Mouse (Mus musculus) cortical plate, adult 2 months (tissue): ENCODE results near the gene Crtc2.

Experiments used
- CTCF ChIP-seq: fragments of 200-500 bp; IDR thresholded peaks from 2 replicates; pipeline ENCODE4 v1.5.1; 2011; ENCODE audit warnings: mild to moderate bottlenecking, control low read depth, low read length; ENCODE audit not compliant: insufficient read depth; ENCODE audit errors: extremely low read depth
- POLR2A ChIP-seq: fragments of 200-500 bp; IDR thresholded peaks from 2 replicates; pipeline ENCODE4 v1.6.1; 2011; ENCODE audit warnings: mild to moderate bottlenecking, low read length, control low read depth; ENCODE audit not compliant: insufficient read depth; ENCODE audit errors: extremely low read depth

DNA sequence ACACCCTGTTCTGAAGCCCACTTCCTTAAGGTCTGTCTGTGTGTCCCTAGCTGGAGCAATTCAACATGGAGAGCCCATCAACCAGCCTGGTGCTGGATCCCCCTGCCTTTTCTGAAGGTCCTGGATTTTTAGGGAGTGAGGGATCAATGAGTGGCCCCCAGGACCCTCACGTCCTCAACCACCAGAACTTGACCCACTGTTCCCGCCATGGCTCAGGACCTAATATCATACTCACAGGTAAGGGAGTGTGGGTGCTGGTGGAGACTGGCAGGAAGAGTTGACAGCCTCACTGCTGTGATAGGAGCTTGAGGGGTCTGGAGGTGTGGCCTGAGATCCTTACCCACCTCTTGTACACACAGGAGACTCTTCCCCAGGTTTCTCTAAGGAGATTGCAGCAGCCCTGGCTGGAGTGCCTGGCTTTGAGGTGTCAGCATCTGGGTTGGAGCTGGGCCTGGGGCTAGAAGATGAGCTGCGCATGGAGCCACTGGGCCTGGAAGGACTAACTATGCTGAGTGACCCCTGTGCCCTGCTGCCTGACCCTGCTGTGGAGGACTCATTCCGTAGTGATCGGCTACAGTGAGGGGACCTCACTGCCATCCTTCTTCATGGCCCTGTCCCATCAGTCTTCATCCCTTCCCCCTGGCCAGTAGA is 9.3 kb downstream of the Crtc2 start:
- TF ChIP-seq CTCF (no peak), POLR2A (no peak)
